Mouse (Mus musculus): ENCODE measurements around the gene Ankrd1.

GRCm38 (mm10) chr19:36129643-36130042 is 9.7 kb upstream of the Ankrd1 start:
- no peak for TF ChIP-seq CTCF (IDR thresholded peaks at IDR 0.05; ENCODE audit: low read depth, low read length)
- no peak for TF ChIP-seq GATA1 (IDR thresholded peaks at IDR 0.05; ENCODE audit: borderline replicate concordance, low read length)
